In the genomic region with DNA sequence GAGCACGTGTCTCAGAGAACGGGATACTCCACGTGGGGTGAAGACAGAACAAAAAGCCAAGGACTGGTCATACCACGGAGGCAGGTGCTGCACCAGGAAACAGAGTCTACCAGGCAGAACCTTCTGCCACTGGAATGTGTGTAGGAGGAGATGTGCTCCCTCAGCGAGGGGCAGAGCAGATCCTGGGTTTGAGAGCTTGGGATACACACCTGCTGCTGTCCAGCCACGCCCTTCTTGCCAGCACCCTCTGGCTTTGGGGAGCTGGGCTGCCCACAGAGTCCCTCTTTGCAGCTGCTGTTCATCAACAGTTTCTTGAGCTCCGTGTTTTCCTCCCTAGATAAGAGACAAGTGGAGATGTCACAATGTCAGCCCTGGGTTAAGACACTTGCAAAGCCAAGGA, we compare ENCODE assay signal across 17 mouse cellular contexts. TPM values are rescaled to one million over a fixed set of nuclear protein-coding genes. Genes with fewer than 3 reads are reported as not detected.
"Had no signal": no experiment of that assay in that cellular context is flagged by ENCODE, and none has a peak within 500 bp of the region (broad histone marks: within the 10 kb centered on the region; RNA-seq: fewer than 3 reads in every experiment).

No protein-coding gene starts in this region.

- H3K9me3 ChIP-seq: neural tube, embryonic 12.5 days; neural tube, embryonic 13.5 days; neural tube, embryonic 15.5 days; stomach, embryonic 15.5 days had no signal

- H3K4me1 ChIP-seq: neural tube, embryonic 12.5 days; neural tube, embryonic 13.5 days; neural tube, embryonic 15.5 days; stomach, embryonic 15.5 days had no signal

- H3K27ac ChIP-seq: neural tube, embryonic 12.5 days; neural tube, embryonic 13.5 days; neural tube, embryonic 15.5 days; stomach, embryonic 15.5 days; stomach, postnatal 0 days had no signal

- H3K4me2 ChIP-seq: neural tube, embryonic 12.5 days; neural tube, embryonic 13.5 days; neural tube, embryonic 15.5 days; stomach, embryonic 15.5 days had no signal

- H3K9ac ChIP-seq: neural tube, embryonic 12.5 days; neural tube, embryonic 13.5 days; neural tube, embryonic 15.5 days had no signal

- H3K27me3 ChIP-seq: neural tube, embryonic 12.5 days; neural tube, embryonic 13.5 days; neural tube, embryonic 15.5 days; stomach, embryonic 15.5 days had no signal

- H3K4me3 ChIP-seq: neural tube, embryonic 12.5 days; neural tube, embryonic 13.5 days; neural tube, embryonic 15.5 days; stomach, embryonic 15.5 days had no signal

- DNase-seq: retina, postnatal 1 day; right cerebral cortex, adult 18-20 months; right cerebral cortex, postnatal 14 days; right cerebral cortex, postnatal 25 days; right cerebral cortex, postnatal 4 days; spleen, adult 18-20 months; thymus, adult 18-20 months; thymus, adult 2 months; thymus, postnatal 14 days; thymus, postnatal 25 days; thymus, postnatal 4 days had no signal

RNA-seq across cellular contexts. Expression of gene Gpx3, which starts 26.6 kb away (rescaled TPM):
- total RNA-seq: neutrophil, adult 5-6 weeks had no signal
